Mouse (Mus musculus) heart, postnatal 0 days (tissue): Measurements from ENCODE around the gene Rd3l.

Experiments used
- CTCF ChIP-seq: IDR thresholded peaks from 2 replicates; pipeline ENCODE4 v1.5.1; 2016; ENCODE audit warnings: antibody characterized with exemption, control low read depth, low read depth
- EP300 ChIP-seq: IDR thresholded peaks from 2 replicates; pipeline ENCODE4 v1.6.1; 2016; ENCODE audit warnings: antibody characterized with exemption, low read depth

- TF ChIP-seq CTCF (no peak), EP300 (no peak)
These were observed 31.6 kb upstream of the Rd3l start for GRCm38 (mm10) chr12:112012511-112013270.
